ENCODE assay signal across 10 mouse cellular contexts in the genomic region with DNA sequence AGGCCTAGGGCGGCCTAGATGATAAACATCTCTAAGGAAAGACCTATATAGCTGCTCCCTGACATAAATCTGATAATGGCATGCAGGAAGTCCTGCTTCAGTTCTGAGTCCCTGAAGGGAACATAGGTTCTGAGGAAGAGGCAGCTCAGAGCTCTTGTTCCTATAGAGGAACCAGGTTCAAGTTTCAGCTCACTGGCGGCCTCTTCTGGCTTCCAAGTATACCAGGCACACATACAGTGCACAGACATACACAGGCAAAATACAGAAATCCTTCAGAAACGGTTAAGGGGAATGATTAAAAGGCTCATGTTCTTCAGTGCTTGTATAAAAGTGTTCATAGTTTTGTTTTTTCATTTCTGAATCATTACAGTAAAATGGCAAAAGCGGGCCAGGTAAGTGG. TPM values are rescaled to one million over a fixed set of nuclear protein-coding genes. Genes with fewer than 3 reads are reported as not detected.
DNase-seq lines count a peak whose midpoint lies in the region; ATAC-seq and TF ChIP-seq lines count a peak whose summit lies in the region.
"Had no signal": no experiment of that assay in that cellular context is flagged by ENCODE, and none has a peak within 500 bp of the region (broad histone marks: within the 10 kb centered on the region; RNA-seq: fewer than 3 reads in every experiment).

No protein-coding gene starts in this region.

- no peak for ATAC-seq in intestine, postnatal 0 days
- no peak for ATAC-seq in intestine, embryonic 15.5 days
- peak; percentile 62 for ATAC-seq in erythroid progenitor cell, adult 5-6 weeks (replicated peaks; ENCODE audit: low FRiP score, poor library complexity, severe bottlenecking)

- no peak overlapping the region for H3K4me3 ChIP-seq in intestine, postnatal 0 days (ENCODE audit: low read depth, low read length)
- no peak overlapping the region for H3K4me3 ChIP-seq in intestine, embryonic 15.5 days (replicated peaks)
- no peak overlapping the region for H3K4me3 ChIP-seq in thymus, adult 2 months (ENCODE audit: control insufficient read depth, insufficient read depth, low read length)
- H3K4me3 ChIP-seq: limb, embryonic 12.5 days had no signal

- no peak overlapping the region for H3K27ac ChIP-seq in intestine, postnatal 0 days (ENCODE audit: low read depth, low read length)
- no peak overlapping the region for H3K27ac ChIP-seq in intestine, embryonic 15.5 days
- no peak overlapping the region for H3K27ac ChIP-seq in thymus, adult 2 months (ENCODE audit: control insufficient read depth, insufficient read depth, low read length)
- H3K27ac ChIP-seq: limb, embryonic 12.5 days had no signal

- no peak overlapping the region for H3K4me2 ChIP-seq in intestine, postnatal 0 days (replicated peaks; ENCODE audit: low read depth)
- no peak overlapping the region for H3K4me2 ChIP-seq in intestine, embryonic 15.5 days (replicated peaks)
- H3K4me2 ChIP-seq: limb, embryonic 12.5 days had no signal

- 0 out of 2 replicates have a peak, but pooled peaks have one; percentile 31 for TF ChIP-seq CTCF in intestine, postnatal 0 days (IDR thresholded peaks at IDR 0.05; ENCODE audit: low read depth)
- no peak for TF ChIP-seq CTCF in thymus, adult 2 months (IDR thresholded peaks at IDR 0.05; ENCODE audit: borderline replicate concordance, control insufficient read depth, extremely low read depth, insufficient read depth, low read length, poor library complexity)

- no peak overlapping the region for H3K9ac ChIP-seq in intestine, postnatal 0 days (ENCODE audit: low read depth, low read length)
- H3K9ac ChIP-seq in intestine, embryonic 15.5 days: no peak overlapping the region
- H3K9ac ChIP-seq: limb, embryonic 12.5 days had no signal

- no peaks in the 10 kb centered on the region for H3K27me3 ChIP-seq in intestine, postnatal 0 days (replicated peaks; ENCODE audit: control insufficient read depth, insufficient read depth, low read length)
- no peaks in the 10 kb centered on the region for H3K27me3 ChIP-seq in intestine, embryonic 15.5 days (replicated peaks)
- no peaks in the 10 kb centered on the region for H3K27me3 ChIP-seq in thymus, adult 2 months (ENCODE audit: control insufficient read depth, insufficient read depth, low read length)
- H3K27me3 ChIP-seq: limb, embryonic 12.5 days had no signal

- H3K36me3 ChIP-seq in intestine, postnatal 0 days (ENCODE audit: control insufficient read depth, insufficient read depth): no peaks in the 10 kb centered on the region; the same call in 1 of the 2 replicates
- no peaks in the 10 kb centered on the region for H3K36me3 ChIP-seq in intestine, embryonic 15.5 days
- H3K36me3 ChIP-seq in thymus, adult 2 months (ENCODE audit: control insufficient read depth, insufficient read depth, low read length): no peaks in the 10 kb centered on the region

- 91% methylated on average over 4 of the region's 4 CpGs for WGBS in intestine, postnatal 0 days
- WGBS in intestine, embryonic 15.5 days: 92% methylated on average over 4 of the region's 4 CpGs
- 95% methylated on average over 4 of the region's 4 CpGs for WGBS in thymus, adult 2 months

- peak; percentile 23 for DNase-seq in thymus, adult 2 months
- DNase-seq in thymus, adult 18-20 months: no peak
- DNase-seq in adrenal gland, adult 8-10 months: no peak
- no peak for DNase-seq in kidney, postnatal 10 days
- DNase-seq in ovary, postnatal 10 days (ENCODE audit: low spot score): no peak
- DNase-seq: cerebellum, adult 9-11 months had no signal

- no peaks in the 10 kb centered on the region for H3K4me1 ChIP-seq in intestine, postnatal 0 days (replicated peaks; ENCODE audit: control insufficient read depth, insufficient read depth, low read length)
- H3K4me1 ChIP-seq in intestine, embryonic 15.5 days (replicated peaks): no peaks in the 10 kb centered on the region
- no peaks in the 10 kb centered on the region for H3K4me1 ChIP-seq in thymus, adult 2 months (replicated peaks; ENCODE audit: control insufficient read depth, insufficient read depth, low read length)

- TF ChIP-seq POLR2A in thymus, adult 2 months (IDR thresholded peaks at IDR 0.05; ENCODE audit: control insufficient read depth, extremely low read depth, insufficient read depth, low read length, poor library complexity): no peak

- no peaks in the 10 kb centered on the region for H3K9me3 ChIP-seq in intestine, postnatal 0 days (ENCODE audit: control insufficient read depth)
- no peaks in the 10 kb centered on the region for H3K9me3 ChIP-seq in intestine, embryonic 15.5 days
- H3K9me3 ChIP-seq: limb, embryonic 12.5 days had no signal

RNA-seq across cellular contexts. Expression of a gene that starts 17.6 kb away (rescaled TPM):
- 6.6 and 9.7 TPM in 2 replicates for polyA plus RNA-seq in intestine, postnatal 0 days (2015; fragmentation: Nextera tagmentation; extraction: Ambion mirVana)
- 11.8 and 13.1 TPM in 2 replicates for polyA plus RNA-seq in intestine, embryonic 15.5 days (2015; fragmentation: Nextera tagmentation; extraction: Ambion mirVana)
- polyA plus RNA-seq in thymus, adult 2 months (2012; rRNA removed): 71.2 and 73.3 TPM in 2 replicates
- total RNA-seq in erythroid progenitor cell, adult 5-6 weeks (2015; ENCODE audit: low replicate concordance): 67.8 and 126 TPM in 2 replicates
- 87.1 and 130 TPM in 2 replicates for total RNA-seq in erythroid progenitor cell, adult 5-6 weeks (2017; ENCODE audit: low replicate concordance)
- total RNA-seq in adrenal gland, adult 8-10 months (2022): 10 to 100 TPM; 27.8 to 39.4 (median 36.0) TPM

RNA-seq across cellular contexts. Expression of a gene that starts 25.9 kb away (rescaled TPM):
- 0.16 and 0.25 TPM in 2 replicates for polyA plus RNA-seq in intestine, postnatal 0 days (2015; fragmentation: Nextera tagmentation; extraction: Ambion mirVana)
- 0.25 and 0.52 TPM in 2 replicates for polyA plus RNA-seq in intestine, embryonic 15.5 days (2015; fragmentation: Nextera tagmentation; extraction: Ambion mirVana)
- 0.08 TPM in 1 of 2 replicates, not detected in the other for polyA plus RNA-seq in thymus, adult 2 months (2012; rRNA removed)
- total RNA-seq in erythroid progenitor cell, adult 5-6 weeks (2015; ENCODE audit: low replicate concordance): 0.72 and 2.1 TPM in 2 replicates
- total RNA-seq in erythroid progenitor cell, adult 5-6 weeks (2017; ENCODE audit: low replicate concordance): 1.9 and 2.3 TPM in 2 replicates
- total RNA-seq in adrenal gland, adult 8-10 months (2022): under 1 TPM; 0.27 to 0.96 (median 0.53) TPM
